Comparison of ENCODE assay signal across 9 mouse cellular contexts in the genomic region with DNA sequence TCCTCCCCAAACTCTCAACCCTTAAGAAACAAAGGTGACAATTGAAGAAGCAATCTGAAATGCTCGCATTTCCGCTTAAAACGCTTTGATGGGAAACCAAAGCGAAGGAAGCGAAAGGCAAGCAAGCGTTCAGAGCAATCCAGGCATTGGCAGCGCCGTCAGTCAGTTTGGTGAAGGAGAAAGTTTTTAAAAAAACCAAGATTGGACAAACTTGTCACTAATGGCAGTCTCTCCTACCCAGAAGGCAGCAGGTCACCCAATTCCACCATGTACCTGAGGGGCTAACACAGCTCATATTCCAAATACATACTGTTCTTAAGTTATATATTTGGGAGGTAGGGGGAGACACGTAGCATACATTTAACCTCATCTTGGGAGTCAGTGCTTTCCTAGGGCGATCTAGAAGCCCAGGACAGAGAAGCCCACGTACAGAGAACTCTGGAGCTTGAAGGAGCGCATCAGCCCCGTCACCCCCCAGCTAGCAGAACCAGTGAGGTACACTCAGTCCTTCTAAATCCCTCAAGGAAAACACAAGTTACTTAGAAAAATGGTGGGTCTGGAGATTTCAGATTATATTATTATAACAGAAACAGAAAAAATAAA. TPM values are rescaled to one million over a fixed set of nuclear protein-coding genes. Genes with fewer than 3 reads are reported as not detected.
DNase-seq lines count a peak whose midpoint lies in the region; ATAC-seq lines count a peak whose summit lies in the region.
"Had no signal": no experiment of that assay in that cellular context is flagged by ENCODE, and none has a peak within 500 bp of the region (broad histone marks: within the 10 kb centered on the region; RNA-seq: fewer than 3 reads in every experiment).

No protein-coding gene starts in this region.

- no peaks in the 10 kb centered on the region for H3K27me3 ChIP-seq in hindbrain, embryonic 10.5 days (ENCODE audit: insufficient read depth, poor library complexity, severe bottlenecking)
- no peaks in the 10 kb centered on the region for H3K27me3 ChIP-seq in hindbrain, embryonic 16.5 days (replicated peaks; ENCODE audit: control insufficient read depth, insufficient read depth, low read length)
- H3K27me3 ChIP-seq in midbrain, embryonic 14.5 days (ENCODE audit: control insufficient read depth, insufficient read depth, low read length), result no peaks in the 10 kb centered on the region
- H3K27me3 ChIP-seq in midbrain, embryonic 11.5 days (ENCODE audit: control insufficient read depth, insufficient read depth, low read length), result no peaks in the 10 kb centered on the region
- no peaks in the 10 kb centered on the region for H3K27me3 ChIP-seq in intestine, embryonic 16.5 days (replicated peaks; ENCODE audit: control insufficient read depth, insufficient read depth, low read length)
- no peaks in the 10 kb centered on the region for H3K27me3 ChIP-seq in stomach, embryonic 15.5 days (replicated peaks)
- H3K27me3 ChIP-seq: hindbrain, embryonic 15.5 days had no signal

- WGBS in hindbrain, embryonic 10.5 days, result 70% methylated on average over 13 of the region's 13 CpGs
- WGBS in hindbrain, embryonic 16.5 days, result 70% methylated on average over 13 of the region's 13 CpGs
- WGBS in midbrain, embryonic 14.5 days, result 68% methylated on average over 13 of the region's 13 CpGs
- 71% methylated on average over 13 of the region's 13 CpGs for WGBS in midbrain, embryonic 11.5 days
- WGBS in intestine, embryonic 16.5 days, result 69% methylated on average over 13 of the region's 13 CpGs
- WGBS in stomach, embryonic 15.5 days, result 68% methylated on average over 13 of the region's 13 CpGs

- peaks cover 43% of the 10 kb centered on the region for H3K9me3 ChIP-seq in hindbrain, embryonic 10.5 days
- 0 out of 2 replicates have a peak, but pooled peaks cover 2% of the 10 kb centered on the region for H3K9me3 ChIP-seq in hindbrain, embryonic 16.5 days (ENCODE audit: control insufficient read depth, low read length)
- no peaks in the 10 kb centered on the region for H3K9me3 ChIP-seq in midbrain, embryonic 14.5 days (ENCODE audit: control insufficient read depth, low read length)
- H3K9me3 ChIP-seq in midbrain, embryonic 11.5 days (ENCODE audit: control insufficient read depth, low read length), result no peaks in the 10 kb centered on the region; the same call in 1 of the 2 replicates
- no peaks in the 10 kb centered on the region for H3K9me3 ChIP-seq in intestine, embryonic 16.5 days (ENCODE audit: control insufficient read depth, low read length)
- no peaks in the 10 kb centered on the region for H3K9me3 ChIP-seq in stomach, embryonic 15.5 days
- H3K9me3 ChIP-seq: hindbrain, embryonic 15.5 days had no signal

- H3K4me2 ChIP-seq in hindbrain, embryonic 16.5 days (ENCODE audit: low read length), result no peak overlapping the region
- no peak overlapping the region for H3K4me2 ChIP-seq in midbrain, embryonic 14.5 days (ENCODE audit: low read length)
- no peak overlapping the region for H3K4me2 ChIP-seq in midbrain, embryonic 11.5 days
- peak overlapping the region; percentile 62 for H3K4me2 ChIP-seq in intestine, embryonic 16.5 days (ENCODE audit: low read depth, low read length)
- H3K4me2 ChIP-seq in stomach, embryonic 15.5 days, result peak overlapping the region; percentile 58; the same call in 1 of the 2 replicates

- H3K4me1 ChIP-seq in hindbrain, embryonic 10.5 days (replicated peaks), result peaks cover 19% of the 10 kb centered on the region
- H3K4me1 ChIP-seq in hindbrain, embryonic 16.5 days (ENCODE audit: control insufficient read depth, insufficient read depth, low read depth, low read length), result peaks cover 19% of the 10 kb centered on the region
- H3K4me1 ChIP-seq in midbrain, embryonic 14.5 days (ENCODE audit: control insufficient read depth, insufficient read depth, low read length), result peaks cover 24% of the 10 kb centered on the region
- H3K4me1 ChIP-seq in midbrain, embryonic 11.5 days (ENCODE audit: control insufficient read depth, insufficient read depth, low read length), result peaks cover 14% of the 10 kb centered on the region
- H3K4me1 ChIP-seq in intestine, embryonic 16.5 days (ENCODE audit: control insufficient read depth, insufficient read depth, low read length), result peaks cover 29% of the 10 kb centered on the region
- H3K4me1 ChIP-seq in stomach, embryonic 15.5 days, result peaks cover 13% of the 10 kb centered on the region

- intact Hi-C loops in left cerebral cortex, postnatal 25 days (cut with DNase I), result loop anchor here (10.0 kb wide), 1 partner anchor 950 kb away; the partner anchor contains the start of gene Gigyf2

- H3K27ac ChIP-seq in hindbrain, embryonic 10.5 days, result no peak overlapping the region
- no peak overlapping the region for H3K27ac ChIP-seq in hindbrain, embryonic 16.5 days (ENCODE audit: low read depth, low read length)
- no peak overlapping the region for H3K27ac ChIP-seq in midbrain, embryonic 14.5 days (replicated peaks; ENCODE audit: low read depth, low read length)
- H3K27ac ChIP-seq in midbrain, embryonic 11.5 days (ENCODE audit: low read depth, low read length), result no peak overlapping the region
- no peak overlapping the region for H3K27ac ChIP-seq in intestine, embryonic 16.5 days (ENCODE audit: low read length)
- H3K27ac ChIP-seq in stomach, embryonic 15.5 days, result no peak overlapping the region
- H3K27ac ChIP-seq: hindbrain, embryonic 15.5 days had no signal

- no peak overlapping the region for H3K9ac ChIP-seq in hindbrain, embryonic 16.5 days (ENCODE audit: low read depth, low read length)
- H3K9ac ChIP-seq in midbrain, embryonic 14.5 days (replicated peaks; ENCODE audit: low read length), result peak overlapping the region; percentile 61; the same call in 1 of the 2 replicates
- no peak overlapping the region for H3K9ac ChIP-seq in midbrain, embryonic 11.5 days (ENCODE audit: low read length)
- H3K9ac ChIP-seq in intestine, embryonic 16.5 days (ENCODE audit: low read depth, low read length), result 0 out of 2 replicates have a peak overlapping the region, but pooled peaks have one; percentile 79
- H3K9ac ChIP-seq in stomach, embryonic 15.5 days, result no peak overlapping the region

- no peak for DNase-seq in hindbrain, embryonic 10.5 days (ENCODE audit: low spot score)
- DNase-seq in midbrain, embryonic 14.5 days, result no peak
- no peak for DNase-seq in midbrain, embryonic 11.5 days (ENCODE audit: low spot score, missing footprints)
- DNase-seq in left cerebral cortex, postnatal 25 days (ENCODE audit: low spot score in 2 of 2), result no peak

- H3K36me3 ChIP-seq in hindbrain, embryonic 10.5 days, result peaks cover 55% of the 10 kb centered on the region
- peaks cover 17% of the 10 kb centered on the region for H3K36me3 ChIP-seq in hindbrain, embryonic 16.5 days (ENCODE audit: control insufficient read depth, insufficient read depth, low read length)
- peaks cover 38% of the 10 kb centered on the region for H3K36me3 ChIP-seq in midbrain, embryonic 14.5 days (ENCODE audit: control insufficient read depth, insufficient read depth, low read length)
- H3K36me3 ChIP-seq in midbrain, embryonic 11.5 days (ENCODE audit: control insufficient read depth, insufficient read depth, low read length), result peaks cover 37% of the 10 kb centered on the region
- H3K36me3 ChIP-seq in intestine, embryonic 16.5 days (ENCODE audit: control insufficient read depth, insufficient read depth, low read length), result peaks cover 33% of the 10 kb centered on the region
- H3K36me3 ChIP-seq in stomach, embryonic 15.5 days, result peaks cover 34% of the 10 kb centered on the region

- 0 out of 2 replicates have a peak overlapping the region, but pooled peaks have one; percentile 57 for H3K4me3 ChIP-seq in hindbrain, embryonic 10.5 days
- H3K4me3 ChIP-seq in hindbrain, embryonic 16.5 days (ENCODE audit: low read length), result no peak overlapping the region
- H3K4me3 ChIP-seq in midbrain, embryonic 14.5 days (replicated peaks; ENCODE audit: low read depth, low read length), result no peak overlapping the region
- no peak overlapping the region for H3K4me3 ChIP-seq in midbrain, embryonic 11.5 days (ENCODE audit: low read depth, low read length)
- peak overlapping the region; percentile 57; the same call in 1 of the 2 replicates for H3K4me3 ChIP-seq in intestine, embryonic 16.5 days (ENCODE audit: low read length)
- H3K4me3 ChIP-seq in stomach, embryonic 15.5 days (replicated peaks), result no peak overlapping the region

- no peak for ATAC-seq in hindbrain, embryonic 16.5 days
- no peak for ATAC-seq in midbrain, embryonic 14.5 days (ENCODE audit: low FRiP score, low TSS enrichment)
- no peak for ATAC-seq in midbrain, embryonic 11.5 days (ENCODE audit: low FRiP score)
- no peak for ATAC-seq in intestine, embryonic 16.5 days
- no peak for ATAC-seq in stomach, embryonic 15.5 days (ENCODE audit: insufficient read depth, low FRiP score, low read depth)

RNA-seq across cellular contexts. Expression of gene Hjurp, which starts 2.3 kb away (rescaled TPM):
- polyA plus RNA-seq in hindbrain, embryonic 10.5 days (2016; fragmentation: Nextera tagmentation; extraction: Ambion mirVana), result 169 and 205 TPM in 2 replicates
- polyA plus RNA-seq in hindbrain, embryonic 16.5 days (2015; fragmentation: Nextera tagmentation; extraction: Ambion mirVana), result 66.4 and 80.3 TPM in 2 replicates
- polyA plus RNA-seq in midbrain, embryonic 14.5 days (2014; fragmentation: Nextera tagmentation; extraction: Ambion mirVana), result 52.9 and 80.2 TPM in 2 replicates
- polyA plus RNA-seq in midbrain, embryonic 11.5 days (2014; fragmentation: Nextera tagmentation; extraction: Ambion mirVana), result 135 TPM in 2 replicates
- 135 and 141 TPM in 2 replicates for polyA plus RNA-seq in intestine, embryonic 16.5 days (2015; fragmentation: Nextera tagmentation; extraction: Ambion mirVana)
- 162 and 176 TPM in 2 replicates for polyA plus RNA-seq in stomach, embryonic 15.5 days (2015; fragmentation: Nextera tagmentation; extraction: Ambion mirVana)
- 10 to 100 TPM; 32.8 to 37.1 TPM for total RNA-seq in left cerebral cortex, postnatal 25 days (2021)

RNA-seq across cellular contexts. Expression of gene Trpm8, which starts 2.3 kb away (rescaled TPM):
- polyA plus RNA-seq in hindbrain, embryonic 10.5 days (2016; fragmentation: Nextera tagmentation; extraction: Ambion mirVana), result not detected in 2 replicates
- polyA plus RNA-seq in hindbrain, embryonic 16.5 days (2015; fragmentation: Nextera tagmentation; extraction: Ambion mirVana), result 0.10 and 0.14 TPM in 2 replicates
- 0.14 TPM in 1 of 2 replicates, not detected in the other for polyA plus RNA-seq in midbrain, embryonic 14.5 days (2014; fragmentation: Nextera tagmentation; extraction: Ambion mirVana)
- polyA plus RNA-seq in midbrain, embryonic 11.5 days (2014; fragmentation: Nextera tagmentation; extraction: Ambion mirVana), result not detected in 2 replicates
- not detected in 2 replicates for polyA plus RNA-seq in intestine, embryonic 16.5 days (2015; fragmentation: Nextera tagmentation; extraction: Ambion mirVana)
- polyA plus RNA-seq in stomach, embryonic 15.5 days (2015; fragmentation: Nextera tagmentation; extraction: Ambion mirVana), result not detected in 2 replicates
- under 1 TPM; 0.11 to 0.21 TPM for total RNA-seq in left cerebral cortex, postnatal 25 days (2021)
- total RNA-seq: monocyte, adult 5-6 weeks had no signal

RNA-seq across cellular contexts. Expression of gene Mroh2a, which starts 48.4 kb away (rescaled TPM):
- polyA plus RNA-seq in hindbrain, embryonic 10.5 days (2016; fragmentation: Nextera tagmentation; extraction: Ambion mirVana), result 0.93 and 1.1 TPM in 2 replicates
- 0.45 and 0.54 TPM in 2 replicates for polyA plus RNA-seq in hindbrain, embryonic 16.5 days (2015; fragmentation: Nextera tagmentation; extraction: Ambion mirVana)
- 0.66 and 1.8 TPM in 2 replicates for polyA plus RNA-seq in midbrain, embryonic 14.5 days (2014; fragmentation: Nextera tagmentation; extraction: Ambion mirVana)
- polyA plus RNA-seq in midbrain, embryonic 11.5 days (2014; fragmentation: Nextera tagmentation; extraction: Ambion mirVana), result 1.6 and 1.7 TPM in 2 replicates
- 0.76 and 0.88 TPM in 2 replicates for polyA plus RNA-seq in intestine, embryonic 16.5 days (2015; fragmentation: Nextera tagmentation; extraction: Ambion mirVana)
- polyA plus RNA-seq in stomach, embryonic 15.5 days (2015; fragmentation: Nextera tagmentation; extraction: Ambion mirVana), result 0.94 and 1.2 TPM in 2 replicates
- total RNA-seq in left cerebral cortex, postnatal 25 days (2021), result under 1 TPM in 1 of 2 experiments, not detected in 1; 0.07 TPM

Comparison
In these comparisons a context has a peak if more than half of its experiments do, and no peak if none do; other contexts are left out.
1. H3K4me3 ChIP-seq: peak in hindbrain, embryonic 10.5 days (single experiment) and intestine, embryonic 16.5 days (single experiment); none in hindbrain, embryonic 16.5 days (single experiment), midbrain, embryonic 14.5 days (single experiment), midbrain, embryonic 11.5 days (single experiment) and stomach, embryonic 15.5 days (single experiment).
2. H3K9ac ChIP-seq: peak in midbrain, embryonic 14.5 days (single experiment) and intestine, embryonic 16.5 days (single experiment); none in hindbrain, embryonic 16.5 days (single experiment), midbrain, embryonic 11.5 days (single experiment) and stomach, embryonic 15.5 days (single experiment).
3. H3K4me2 ChIP-seq: peak in intestine, embryonic 16.5 days (single experiment) and stomach, embryonic 15.5 days (single experiment); none in hindbrain, embryonic 16.5 days (single experiment), midbrain, embryonic 14.5 days (single experiment) and midbrain, embryonic 11.5 days (single experiment).